Mouse (Mus musculus): Measurements from ENCODE around the gene Dock11. TPM values are rescaled to one million over a fixed set of nuclear protein-coding genes. Genes with fewer than 3 reads are reported as not detected.

The Dock11 gene
- 10 to 100 TPM; 12.8 to 14.4 (median 13.7) TPM for total RNA-seq (2022)

- peak; percentile 23 to 24 for DNase-seq (ENCODE audit: low spot score in 2 of 2)
These were observed at the start of gene Dock11 for GRCm38 (mm10) chrX:35888087-35888895. Gene Dock11 (plus strand): TSS chrX:35888832.

- no peak for DNase-seq (ENCODE audit: low spot score in 2 of 2)
These were observed 8.9 kb upstream of the Dock11 start for GRCm38 (mm10) chrX:35879703-35880102.

GRCm38 (mm10) chrX:35888945-35889799 lies 540 bp downstream of the Dock11 start:
- DNase-seq (ENCODE audit: low spot score in 2 of 2): peak; percentile 5 to 6

GRCm38 (mm10) chrX:35889800-35890106 lies 1.1 kb downstream of the Dock11 start:
- peak in 1 of 2 experiments; percentile 4 for DNase-seq (ENCODE audit: low spot score in 2 of 2)

- DNase-seq (ENCODE audit: low spot score in 2 of 2): no peak
These were observed 3.0 kb downstream of the Dock11 start for GRCm38 (mm10) chrX:35891534-35892125.

- DNase-seq (ENCODE audit: low spot score in 2 of 2): no peak
These were observed 3.7 kb downstream of the Dock11 start for GRCm38 (mm10) chrX:35892377-35892776.

- DNase-seq (ENCODE audit: low spot score in 2 of 2): no peak
These were observed 9.2 kb downstream of the Dock11 start for GRCm38 (mm10) chrX:35897648-35898500.

- no peak for DNase-seq (ENCODE audit: low spot score in 2 of 2)
These were observed 9.8 kb downstream of the Dock11 start for GRCm38 (mm10) chrX:35898501-35898766.

- DNase-seq (ENCODE audit: low spot score in 2 of 2): no peak
These were observed 15.7 kb downstream of the Dock11 start for GRCm38 (mm10) chrX:35904352-35904751.

GRCm38 (mm10) chrX:35906696-35907330 lies 18.2 kb downstream of the Dock11 start:
- DNase-seq (ENCODE audit: low spot score in 2 of 2): no peak

- DNase-seq (ENCODE audit: low spot score in 2 of 2): no peak
These were observed 30.9 kb downstream of the Dock11 start for GRCm38 (mm10) chrX:35919558-35919957.

GRCm38 (mm10) chrX:35920096-35920607 lies 31.5 kb downstream of the Dock11 start:
- no peak for DNase-seq (ENCODE audit: low spot score in 2 of 2)

GRCm38 (mm10) chrX:35921922-35922321 lies 33.3 kb downstream of the Dock11 start:
- DNase-seq (ENCODE audit: low spot score in 2 of 2): no peak

- DNase-seq (ENCODE audit: low spot score in 2 of 2): no peak
These were observed 36.2 kb downstream of the Dock11 start for GRCm38 (mm10) chrX:35924705-35925264.

- no peak for DNase-seq (ENCODE audit: low spot score in 2 of 2)
These were observed 41.7 kb downstream of the Dock11 start for GRCm38 (mm10) chrX:35930094-35930933.

- no peak for DNase-seq (ENCODE audit: low spot score in 2 of 2)
These were observed 42.3 kb downstream of the Dock11 start for GRCm38 (mm10) chrX:35930934-35931406.

GRCm38 (mm10) chrX:35931945-35932344 lies 43.3 kb downstream of the Dock11 start:
- no peak for DNase-seq (ENCODE audit: low spot score in 2 of 2)

- DNase-seq (ENCODE audit: low spot score in 2 of 2): no peak
These were observed 44.3 kb downstream of the Dock11 start for GRCm38 (mm10) chrX:35932952-35933351.

GRCm38 (mm10) chrX:35938112-35938511 lies 49.5 kb downstream of the Dock11 start:
- no peak for DNase-seq (ENCODE audit: low spot score in 2 of 2)
